Mouse (Mus musculus): ENCODE measurements around the gene Tmem53.
A peak's percentile ranks its signal among the peaks of the same experiment; 100 is the strongest.

GRCm38 (mm10) chr4:117252351-117252750, 600 bp downstream of the Tmem53 start:
- TF ChIP-seq CTCF (conservative IDR thresholded peaks at IDR 0.05; ENCODE audit: low read length) (no peak), POU5F1 (IDR thresholded peaks at IDR 0.05; ENCODE audit: borderline replicate concordance, low read length) (0 out of 2 replicates have a peak, but pooled peaks have one; percentile 9), NANOG (IDR thresholded peaks at IDR 0.05; ENCODE audit: borderline replicate concordance, low read length) (no peak; the same call in 1 of the 2 replicates)
